Mouse (Mus musculus) regulatory T cell (primary cell): Measurements from ENCODE around the gene Thap7.
"Not testable (repeated sequence)": the region's sequence is repeated elsewhere in the genome, so short reads cannot be mapped to it uniquely, and the experiment has no call there.

ENCODE experiments used
- in situ Hi-C: fragments of 300-600 bp; cut with MboI, MseI; formaldehyde crosslinking; loops from one replicate; pipeline ENCODE4 v1.15.1; 2025; ENCODE audit warnings: high pct_unique_total_duplicates

Thap7 gene

DNA sequence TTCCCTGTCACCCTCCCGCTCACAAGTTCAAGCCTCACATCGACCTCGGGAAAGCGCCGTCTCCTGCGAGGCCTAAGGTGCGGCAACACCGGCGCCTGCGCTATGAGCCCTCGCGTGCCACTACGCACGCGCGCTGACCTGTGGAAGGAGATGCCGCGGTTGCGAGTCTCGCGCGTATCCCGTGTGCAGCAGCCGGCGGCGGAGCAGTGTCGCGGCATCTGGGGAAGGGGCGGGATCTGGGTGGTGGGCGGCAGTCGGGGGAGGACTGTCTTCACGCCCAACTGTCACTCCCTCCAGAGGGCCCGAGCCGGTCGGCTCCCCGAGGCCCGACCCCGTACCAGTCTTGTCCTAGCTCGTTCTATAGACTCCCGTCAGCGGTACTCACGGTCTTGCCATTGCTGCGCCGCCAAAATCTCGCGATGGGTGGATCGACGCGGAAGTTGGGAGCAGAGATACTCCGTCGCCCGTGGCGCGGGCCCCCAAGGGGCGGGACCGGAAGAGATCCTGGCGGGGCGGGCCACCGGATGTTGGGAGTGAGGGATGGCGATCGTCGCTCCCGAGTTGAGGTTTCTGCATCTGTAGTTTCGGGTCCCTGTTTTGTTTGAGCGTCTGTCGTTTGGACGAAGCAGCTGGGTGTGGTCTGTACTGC is at the start of gene Thap7:
TSS of gene Thap7 (minus strand) at position 497 of the 649 bp plus-strand sequence.
- in situ Hi-C loops, result loop anchor here (5.0 kb wide), 1 partner anchor 123 kb away; the partner anchor contains the start of genes Pi4ka and Snap29

DNA sequence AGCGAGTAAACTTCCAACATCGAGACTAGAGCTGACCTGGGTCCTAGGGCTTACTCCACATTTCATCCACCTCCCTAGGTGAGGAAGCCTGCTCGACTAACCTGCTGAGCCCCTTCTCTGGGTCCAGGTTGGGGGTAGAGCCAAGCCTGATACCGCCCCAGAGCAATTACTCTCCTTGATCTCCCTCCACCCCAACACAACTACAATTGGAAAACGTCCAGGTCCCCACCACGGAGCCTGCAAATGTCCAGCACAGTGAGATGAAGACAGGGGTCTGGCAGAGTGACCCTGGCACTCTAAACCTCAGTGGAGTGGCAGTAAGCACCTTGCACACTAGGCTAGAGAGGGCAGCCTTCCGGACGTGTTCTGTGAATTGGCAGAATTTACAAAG is 45.9 kb upstream of the Thap7 start:
- in situ Hi-C loops, result loop anchor here (10.0 kb wide), 1 partner anchor 1702 kb away; no protein-coding TSS in a partner anchor

DNA sequence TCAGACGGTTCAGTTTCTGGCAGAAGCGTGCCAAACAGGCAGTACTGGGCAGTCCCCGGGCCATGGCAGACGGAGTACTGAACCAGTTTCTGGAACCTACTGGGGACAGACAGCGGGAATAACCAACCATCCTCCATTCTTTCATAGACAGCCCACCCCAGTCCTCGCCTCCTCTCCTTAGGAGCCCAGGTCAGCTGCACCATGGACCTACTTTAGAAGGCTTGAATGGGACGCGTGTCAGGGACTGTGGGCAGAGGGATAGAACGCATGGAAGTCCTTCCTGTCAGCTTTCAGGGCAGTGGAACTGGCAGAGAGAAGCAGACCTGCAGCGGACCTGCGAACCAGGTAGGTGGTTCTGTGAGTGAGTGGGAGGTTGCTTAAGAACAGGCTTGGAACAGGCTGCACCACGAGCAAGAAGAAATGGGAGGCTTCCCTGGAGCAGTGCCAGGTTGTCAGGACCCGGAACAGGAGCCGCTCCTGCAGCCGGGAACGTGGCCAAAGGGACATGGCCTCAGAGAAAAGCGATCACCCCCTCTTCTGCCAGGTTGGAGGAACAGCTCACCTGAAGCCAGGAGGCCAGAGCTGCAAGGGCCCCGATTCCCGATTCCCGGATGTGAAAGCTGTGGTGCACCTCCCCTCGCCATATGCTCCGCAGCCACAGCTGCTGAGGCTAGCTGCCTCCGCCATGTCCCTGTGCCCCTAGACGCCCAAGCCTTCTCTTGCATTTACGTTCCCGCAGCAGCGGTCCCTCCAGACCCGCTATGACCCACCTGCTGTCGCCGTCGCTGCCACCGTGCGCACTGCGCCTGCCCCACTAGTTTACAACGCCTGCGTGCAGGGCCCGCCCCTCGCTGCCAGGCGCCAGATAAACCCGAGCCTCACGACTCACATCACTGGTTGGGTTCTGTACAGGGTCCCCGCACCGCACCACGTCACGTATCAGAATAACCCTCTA is 45.2 kb upstream of the Thap7 start:
- in situ Hi-C loops, result loop anchor here (10.0 kb wide), 1 partner anchor 1701 kb away; no protein-coding TSS in a partner anchor

DNA sequence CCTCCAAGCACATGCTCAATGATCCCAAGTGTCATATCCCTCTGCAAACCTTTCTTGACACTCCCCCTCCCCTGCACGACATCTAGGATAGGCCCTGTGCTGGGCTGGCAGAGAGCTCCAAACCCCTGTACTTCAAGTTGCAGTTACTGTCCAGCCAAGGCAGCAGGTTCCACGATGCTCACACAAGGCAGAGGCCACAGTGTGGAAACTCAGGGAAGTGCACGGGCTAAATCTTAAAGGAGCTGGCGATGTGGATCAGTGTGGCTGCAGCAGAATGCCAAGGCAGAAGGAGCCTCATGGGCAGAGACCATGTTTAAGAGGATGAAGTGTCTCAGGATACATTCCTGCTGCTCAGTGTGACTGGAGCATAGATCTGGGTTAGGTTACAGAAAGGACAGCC is 35.2 kb upstream of the Thap7 start:
- in situ Hi-C loops, result no loop called here

DNA sequence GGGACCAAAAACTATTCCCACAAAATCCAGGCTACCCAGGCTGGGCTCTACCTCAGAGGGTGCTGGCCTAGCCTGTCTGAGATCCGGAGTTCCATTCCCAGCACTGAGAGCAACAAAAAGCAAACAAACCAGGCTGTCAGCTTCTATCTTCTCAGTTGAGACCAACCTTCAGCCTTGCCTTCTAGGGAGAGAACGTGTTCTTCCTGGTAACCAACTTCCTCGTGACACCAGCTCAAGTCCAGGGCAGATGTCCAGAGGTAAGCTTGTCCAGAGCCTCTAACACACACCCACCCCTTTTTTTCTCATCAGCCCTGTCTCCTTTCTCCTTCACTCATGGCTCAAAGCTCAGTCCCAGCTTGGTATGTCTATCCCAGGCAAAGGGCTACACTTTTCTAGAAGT is 33.8 kb upstream of the Thap7 start:
- in situ Hi-C loops, result no loop called here

DNA sequence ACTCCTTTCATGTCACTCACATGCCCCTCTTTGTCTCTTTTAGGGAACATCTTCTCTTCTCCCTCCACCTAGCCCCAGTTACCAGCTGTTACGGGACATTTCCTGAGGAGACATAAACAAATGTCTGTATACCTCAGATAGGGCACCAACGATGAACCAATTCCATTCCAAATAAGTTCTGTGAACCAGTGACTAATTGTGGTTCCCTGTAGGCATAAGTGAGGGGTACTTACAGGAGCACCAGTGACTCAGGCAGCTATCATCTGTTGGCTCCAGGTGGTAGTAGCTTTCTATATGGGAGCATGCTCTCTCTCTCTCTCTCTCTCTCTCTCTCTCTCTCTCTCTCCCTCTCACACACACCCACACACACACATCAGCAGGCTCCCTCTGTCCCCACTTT is 33.3 kb upstream of the Thap7 start:
- in situ Hi-C loops, result no loop called here

DNA sequence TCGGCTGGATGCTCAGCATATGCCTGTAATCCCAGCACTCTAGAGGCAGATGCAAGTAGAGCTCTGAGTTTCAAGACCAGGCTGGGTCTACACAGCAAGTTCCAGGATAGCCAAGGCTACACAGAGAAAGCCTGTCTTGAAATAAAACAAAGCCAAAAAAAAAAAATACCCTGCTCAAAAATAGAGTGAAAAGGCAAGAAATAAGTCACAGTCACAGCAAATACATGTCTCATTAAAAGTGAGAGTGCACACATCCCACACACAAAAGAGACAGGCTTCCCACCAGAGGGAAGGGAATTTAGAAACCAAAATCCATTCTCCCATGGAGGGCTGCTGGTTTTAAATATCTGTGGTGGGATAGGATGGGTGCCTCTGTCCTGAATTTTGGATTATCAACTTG is 32.6 kb upstream of the Thap7 start:
- in situ Hi-C loops, result no loop called here

DNA sequence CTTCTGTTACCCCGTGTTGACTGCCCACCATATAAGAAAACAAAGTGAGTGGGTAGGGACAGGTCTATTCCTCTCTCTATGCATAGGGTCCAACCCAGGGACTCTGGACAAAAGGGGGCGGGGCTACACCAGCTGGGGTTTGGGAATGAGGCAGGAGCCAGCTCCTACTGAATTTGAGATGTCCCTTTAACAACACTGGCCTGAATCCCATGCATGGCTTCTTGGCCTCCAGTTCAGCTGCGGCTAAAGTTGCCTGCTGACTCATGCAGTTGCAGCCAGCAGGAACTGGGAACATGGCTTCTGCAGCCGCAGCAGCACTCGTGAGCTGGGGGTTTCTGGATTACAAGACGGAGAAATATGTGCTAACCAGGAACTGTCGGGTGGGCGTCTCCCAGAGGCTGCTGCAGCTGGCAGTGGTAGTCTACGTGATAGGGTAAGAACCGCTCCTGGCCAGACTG is 30.8 kb upstream of the Thap7 start, which contains the start of gene P2rx6:
TSS of gene P2rx6 (plus strand) at position 135 of the 458 bp plus-strand sequence.
- in situ Hi-C loops, result no loop called here

DNA sequence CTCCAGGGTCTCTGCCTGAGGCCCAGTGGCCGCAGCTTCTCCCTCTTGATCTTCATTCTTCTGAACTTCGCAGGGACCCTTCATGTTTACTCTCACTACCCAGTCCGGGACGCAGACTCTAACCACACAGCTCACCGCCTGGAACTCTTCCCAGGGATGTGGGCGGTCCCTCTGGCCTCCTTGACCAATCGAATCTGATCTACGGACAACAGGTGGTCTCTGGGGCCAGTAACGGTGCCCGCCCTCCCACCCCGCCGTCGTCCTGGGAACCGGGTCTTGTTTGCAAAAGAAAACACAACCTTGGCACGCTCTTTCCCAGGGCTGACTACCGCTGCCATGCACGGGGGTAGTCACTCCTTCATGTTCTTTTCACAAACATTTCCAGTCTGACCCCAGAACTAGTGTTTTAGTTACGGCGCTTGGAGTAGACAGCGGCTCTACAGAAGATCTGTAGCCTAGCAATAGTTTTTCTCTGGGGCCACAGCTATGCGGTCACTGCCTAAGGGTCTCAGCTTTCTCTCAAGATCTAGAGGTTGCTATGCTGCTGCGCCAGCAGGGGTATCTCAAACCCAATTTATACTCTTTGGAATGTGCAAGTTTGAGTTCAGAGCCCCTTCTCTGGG is 30.3 kb upstream of the Thap7 start, which contains the start of gene Lrrc74b:
TSS of gene Lrrc74b (minus strand) at position 120 of the 623 bp plus-strand sequence.
- in situ Hi-C loops, result no loop called here

DNA sequence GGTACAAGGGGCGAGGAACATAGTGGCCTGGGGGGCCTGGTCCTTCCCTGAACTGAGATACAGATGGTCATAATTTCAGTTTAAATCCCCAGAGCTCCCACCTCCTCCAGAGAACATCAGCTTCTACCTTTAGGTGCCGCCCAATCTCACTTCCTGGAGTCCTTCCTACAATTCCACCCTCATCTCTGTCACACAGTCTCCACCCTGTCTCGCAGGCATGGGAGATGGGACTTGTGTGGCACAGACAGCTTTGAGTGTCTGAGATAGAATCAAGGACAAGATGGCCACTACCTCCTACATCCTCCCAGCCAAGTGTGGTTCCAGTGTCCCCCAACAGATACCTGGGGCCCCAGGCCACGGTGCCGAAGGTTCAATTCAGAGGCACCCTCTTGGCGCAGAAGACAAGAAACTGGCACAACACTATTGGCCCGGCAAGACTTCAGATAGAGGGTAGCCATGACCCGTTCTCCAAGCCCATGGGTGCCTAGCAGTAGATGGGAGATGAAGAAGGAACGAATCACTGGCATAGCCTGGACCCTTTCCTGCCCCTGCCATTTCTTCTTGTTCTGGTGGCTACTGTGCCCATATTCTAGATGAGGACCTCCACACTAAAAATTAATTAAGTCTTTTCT is 28.6 kb upstream of the Thap7 start:
- in situ Hi-C loops, result no loop called here

DNA sequence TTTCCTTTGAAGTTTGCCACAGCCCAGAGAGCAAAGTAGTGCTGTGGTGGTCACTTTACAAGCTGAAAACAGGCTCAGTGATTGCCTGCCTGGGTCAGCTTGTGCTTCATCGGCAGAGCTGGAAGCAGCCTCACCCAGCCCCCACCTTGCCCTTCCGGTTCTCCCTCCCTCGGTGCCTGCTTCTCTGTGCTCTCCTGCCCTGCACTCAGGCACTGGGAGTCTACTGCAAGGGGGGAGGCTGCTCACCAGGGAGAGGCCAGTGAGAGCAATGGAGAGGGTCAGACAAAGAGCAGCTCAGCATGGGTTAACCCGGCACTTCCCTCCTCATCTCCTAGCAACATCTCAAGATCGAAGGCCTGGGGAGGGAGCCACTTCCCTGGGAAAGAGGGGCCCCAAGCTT is 27.9 kb upstream of the Thap7 start:
- in situ Hi-C loops, result no loop called here

DNA sequence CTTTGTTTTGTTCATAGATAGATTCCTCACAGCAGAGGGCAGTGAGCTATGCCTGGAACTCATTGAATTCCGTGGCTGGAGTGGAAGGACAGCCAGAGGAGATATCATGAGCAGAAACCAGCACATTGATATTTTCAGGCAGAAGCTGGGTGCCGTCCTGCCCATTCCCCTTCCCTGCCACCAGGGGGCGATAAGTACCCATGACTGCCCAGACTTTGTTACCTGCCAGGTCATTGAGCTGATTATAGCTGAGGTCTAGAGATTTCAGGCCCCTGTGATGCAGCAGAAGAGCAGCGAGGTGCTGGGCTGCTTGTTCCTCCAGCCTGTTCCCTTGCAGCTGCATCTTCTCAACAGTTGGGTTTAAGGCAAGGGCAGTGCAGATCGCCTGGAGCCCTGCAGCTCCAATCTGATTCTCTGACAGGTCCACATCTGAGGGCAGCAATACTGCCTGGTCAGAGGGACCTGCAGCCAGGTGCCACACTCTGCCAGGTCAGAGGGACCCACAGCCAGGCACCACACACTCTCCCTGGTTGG is 27.1 kb upstream of the Thap7 start:
- in situ Hi-C loops, result no loop called here

DNA sequence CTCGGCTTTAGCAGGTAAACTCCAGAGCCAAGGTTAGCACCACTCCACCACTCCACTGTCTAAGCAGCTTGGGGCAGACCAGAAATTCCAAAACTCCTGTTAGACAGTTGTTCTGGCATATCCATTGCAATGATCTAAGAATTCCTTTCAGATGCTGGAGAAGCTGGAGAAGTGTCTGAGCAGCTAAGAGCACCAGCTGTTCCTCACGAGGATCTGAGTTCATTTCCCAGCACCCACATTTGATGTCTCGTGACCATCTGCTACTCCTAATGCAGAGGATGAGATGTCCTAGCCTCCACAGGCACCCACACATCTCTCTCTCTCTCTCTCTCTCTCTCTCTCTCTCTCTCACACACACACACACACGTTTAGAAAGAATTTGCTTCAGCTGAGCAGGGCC is 26.0 kb upstream of the Thap7 start:
- in situ Hi-C loops, result no loop called here

DNA sequence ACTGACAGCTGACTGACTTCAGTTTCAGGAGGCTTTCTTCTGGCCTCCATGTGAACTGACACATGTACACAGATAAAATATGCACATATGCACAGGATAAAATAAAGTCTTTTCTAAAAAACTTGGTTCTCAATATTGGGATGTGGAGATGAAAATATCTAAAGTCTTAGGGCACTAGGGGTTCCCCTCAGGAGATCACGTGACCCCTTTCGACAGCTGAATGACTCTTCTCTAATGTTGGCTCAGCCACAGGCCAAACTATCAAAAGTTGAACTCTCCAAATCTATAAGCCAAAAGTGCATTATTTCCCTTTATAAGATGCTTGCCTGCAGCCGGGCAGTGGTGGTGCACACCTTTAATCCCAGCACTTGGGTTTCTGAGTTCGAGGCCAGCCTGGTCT is 25.2 kb upstream of the Thap7 start:
- in situ Hi-C loops, result no loop called here

DNA sequence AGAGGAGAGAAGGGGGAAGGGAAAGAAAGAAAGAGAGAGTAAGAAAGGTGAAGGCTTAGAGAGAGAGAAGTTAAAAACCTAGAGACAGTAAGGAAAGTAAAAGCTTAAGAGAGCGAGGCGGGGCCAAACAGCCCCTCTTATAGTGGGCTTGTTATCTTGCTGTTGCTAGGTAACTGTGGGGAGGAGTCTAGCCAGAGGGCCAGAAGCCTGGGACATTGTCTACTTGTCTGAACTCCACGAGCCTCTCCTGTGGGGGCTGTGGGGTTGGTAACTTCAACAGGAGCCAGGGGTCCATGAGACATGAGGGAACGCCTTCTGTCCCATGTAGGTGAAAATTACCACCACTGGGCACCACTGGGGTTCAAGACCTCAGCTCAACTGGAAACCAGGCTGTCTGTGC is 23.8 kb upstream of the Thap7 start:
- in situ Hi-C loops, result not testable (repeated sequence)

DNA sequence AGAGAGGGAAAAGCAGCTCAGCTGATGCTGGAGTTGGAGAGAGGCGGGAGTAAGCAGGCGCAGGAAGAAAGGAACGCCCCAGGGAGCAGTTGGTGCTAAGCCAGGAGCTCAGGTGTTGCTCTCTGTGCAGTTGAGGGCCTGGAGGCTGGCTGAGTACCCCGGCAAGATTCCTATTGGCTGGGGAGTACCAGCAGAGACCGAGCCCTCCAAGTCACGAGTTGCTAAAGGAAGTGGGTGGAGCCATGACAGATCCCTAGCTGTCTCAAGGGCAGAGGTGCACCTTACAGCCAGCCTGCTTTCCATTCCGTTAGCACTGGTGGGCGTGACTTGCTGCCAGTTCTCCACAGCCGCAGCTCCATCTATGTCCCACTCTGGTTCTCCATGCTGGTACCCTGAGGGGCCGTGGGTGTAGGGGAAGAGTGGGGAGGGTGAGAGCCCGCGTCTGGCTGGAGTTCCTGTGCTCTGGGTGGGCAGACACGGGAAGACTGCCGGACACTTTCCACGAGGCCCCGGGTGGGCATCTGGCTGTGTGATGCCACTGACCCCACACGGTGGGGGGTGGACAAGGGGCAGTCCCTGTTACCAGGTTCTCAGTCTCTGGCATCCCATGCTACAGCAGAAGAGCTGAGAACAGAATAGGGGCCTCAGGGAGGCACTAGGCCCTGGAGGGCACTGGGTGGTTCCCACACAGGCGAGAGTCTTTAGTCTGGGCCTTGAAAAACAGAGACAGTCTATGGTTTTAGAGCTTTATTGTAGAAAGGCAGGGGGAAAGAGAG is 23.2 kb upstream of the Thap7 start:
- in situ Hi-C loops, result no loop called here

DNA sequence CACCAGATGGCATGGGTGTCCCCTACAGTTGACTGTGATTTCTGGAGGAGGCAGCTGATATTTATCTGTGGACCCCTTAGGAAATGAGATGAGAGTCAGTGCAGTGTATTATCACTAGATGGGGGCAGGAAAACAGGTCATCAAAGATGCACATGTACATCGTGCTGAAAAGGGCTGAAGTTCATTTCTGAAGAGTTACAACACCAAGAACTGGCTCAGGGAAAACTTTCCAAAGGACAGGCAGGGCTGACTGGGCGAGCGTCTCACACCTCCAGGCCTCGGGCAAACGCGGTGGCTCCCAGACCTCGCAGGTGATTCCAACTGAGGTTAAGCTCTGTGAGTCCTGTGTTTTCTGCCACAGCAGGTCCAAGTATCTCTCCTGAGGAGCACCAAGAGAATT is 21.9 kb upstream of the Thap7 start:
- in situ Hi-C loops, result no loop called here

DNA sequence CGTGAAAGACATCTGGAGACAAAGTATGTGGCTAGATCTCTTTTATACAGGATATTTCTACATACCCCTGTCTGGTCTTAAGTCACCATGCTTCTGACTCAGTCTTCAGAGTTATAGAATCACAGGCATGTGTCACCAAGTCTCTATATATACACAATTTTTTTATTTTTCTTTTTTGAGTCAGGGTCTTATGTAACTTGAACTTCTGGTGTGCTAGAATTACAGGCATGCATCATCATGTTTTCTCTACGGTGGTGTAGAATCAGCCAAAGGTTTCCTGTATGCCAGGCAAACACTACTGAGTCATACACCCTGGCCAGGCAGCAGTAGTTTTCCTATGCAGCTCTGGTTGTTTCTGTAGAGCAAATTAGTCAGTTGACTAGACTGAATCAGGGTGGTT is 11.7 kb upstream of the Thap7 start:
- in situ Hi-C loops, result no loop called here

DNA sequence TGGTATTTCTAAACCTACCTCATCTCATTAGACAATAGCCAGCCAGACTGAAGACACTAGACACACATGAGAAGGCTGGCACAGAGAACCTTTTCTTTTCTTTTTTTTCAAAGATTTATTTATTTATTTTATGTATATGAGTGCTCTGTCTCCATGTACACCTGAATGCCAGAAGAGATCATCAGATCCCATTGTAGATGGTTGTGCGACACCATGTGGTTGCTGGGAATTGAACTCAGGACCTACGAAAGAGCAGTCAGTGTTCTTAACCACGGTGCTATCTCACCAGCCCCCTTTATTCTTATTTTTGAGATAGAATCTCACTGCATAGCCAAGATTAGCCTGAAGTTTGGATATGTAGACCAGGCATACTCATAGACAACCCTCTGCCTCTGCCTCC is 5.6 kb upstream of the Thap7 start:
- in situ Hi-C loops, result no loop called here

DNA sequence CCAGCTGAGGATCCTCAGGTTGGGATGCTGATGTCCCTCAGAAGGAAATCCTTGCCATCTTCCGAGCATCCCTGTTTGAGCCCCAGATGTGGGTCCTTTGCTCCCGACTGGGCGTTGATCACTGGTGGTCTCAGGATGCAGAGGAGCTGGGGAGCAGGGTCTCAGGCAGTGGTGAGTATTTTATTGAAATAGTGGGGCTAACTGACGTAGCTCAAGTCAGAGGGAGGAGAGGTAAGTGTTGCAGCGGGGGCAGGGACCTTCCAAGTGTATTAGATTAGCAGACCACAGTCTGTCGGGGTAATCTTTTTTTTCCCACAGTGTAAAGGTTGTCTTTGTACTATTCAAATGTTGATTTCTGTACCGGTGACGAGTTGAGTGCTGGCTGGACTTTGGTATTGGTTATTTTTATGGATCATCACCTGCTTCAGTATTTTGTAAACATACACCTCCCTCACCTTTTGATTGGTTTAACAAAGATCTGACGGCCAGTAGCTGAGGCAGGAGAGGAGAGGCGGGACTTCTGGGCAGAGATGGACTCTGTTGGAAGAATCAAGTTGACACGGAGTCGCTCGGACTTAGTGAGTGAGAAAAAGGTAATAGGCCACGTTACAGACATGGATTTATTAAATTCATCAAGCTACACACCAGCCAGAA is 1.9 kb upstream of the Thap7 start:
- in situ Hi-C loops, result loop anchor here (5.0 kb wide), 1 partner anchor 126 kb away; the partner anchor contains the start of genes Pi4ka and Snap29
